In the genomic region with DNA sequence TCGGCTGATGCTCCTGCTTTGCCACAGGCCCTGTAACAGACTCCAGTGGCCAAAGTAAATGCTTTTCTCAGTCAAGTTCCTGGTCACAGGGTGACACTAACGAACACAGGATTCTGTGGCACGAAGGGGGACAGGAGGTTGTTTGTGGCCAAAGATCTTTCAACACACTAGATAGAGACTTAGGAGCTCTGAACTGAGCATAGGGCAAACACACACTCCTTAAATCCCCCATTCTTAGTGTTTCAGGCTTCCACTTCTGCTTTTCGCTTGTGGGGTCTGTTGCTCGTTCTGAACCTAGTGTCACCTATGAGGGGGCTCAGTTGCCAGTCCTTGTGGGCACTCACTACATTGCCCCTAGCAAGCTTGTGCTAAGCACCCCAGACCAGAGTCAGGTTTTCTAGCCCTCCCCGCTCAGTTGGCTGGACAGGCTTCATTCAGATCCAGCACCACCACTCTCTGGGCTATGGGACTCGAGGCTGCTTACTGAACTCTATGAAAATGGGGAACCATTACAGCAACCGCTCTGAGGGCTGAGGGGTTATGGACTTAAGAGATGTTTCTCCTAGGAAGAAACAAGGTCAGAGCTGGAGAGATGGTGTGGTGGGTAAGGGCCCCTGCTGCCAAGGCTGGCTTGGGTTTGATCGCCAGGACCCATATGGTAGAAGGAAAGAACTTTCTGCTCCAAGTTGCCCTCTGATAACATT, we compare ENCODE assay signal across 8 mouse cellular contexts. TPM values are rescaled to one million over a fixed set of nuclear protein-coding genes. Genes with fewer than 3 reads are reported as not detected.
DNase-seq lines count a peak whose midpoint lies in the region; ATAC-seq and TF ChIP-seq lines count a peak whose summit lies in the region.
"Had no signal": no experiment of that assay in that cellular context is flagged by ENCODE, and none has a peak within 500 bp of the region (broad histone marks: within the 10 kb centered on the region; RNA-seq: fewer than 3 reads in every experiment).

No protein-coding gene starts in this region.

- no peak for TF ChIP-seq RAD21 in MEL (IDR thresholded peaks at IDR 0.05; ENCODE audit: low read depth, low read length)

- H3K79me2 ChIP-seq in MEL (ENCODE audit: control insufficient read depth, insufficient read depth, low read length, poor library complexity) = peaks cover 95% of the 10 kb centered on the region

- 63% methylated on average over 9 of the region's 9 CpGs for WGBS in liver, embryonic 11.5 days

- intact Hi-C loops in left cerebral cortex, postnatal 4 days (cut with DNase I) = no loop called here
- intact Hi-C loops in gastrocnemius, postnatal 14 days (cut with DNase I; ENCODE audit: low total_unique reads) = no loop called here

- no peak for TF ChIP-seq POLR2A in MEL (IDR thresholded peaks at IDR 0.05; ENCODE audit: control insufficient read depth in 1 of 2, insufficient read depth in 1 of 2, low read depth in 1 of 2, low read length in 2 of 2, poor library complexity in 1 of 2)

- H3K27me3 ChIP-seq in liver, embryonic 11.5 days (replicated peaks; ENCODE audit: control insufficient read depth, insufficient read depth, low read length) = no peaks in the 10 kb centered on the region
- no peaks in the 10 kb centered on the region for H3K27me3 ChIP-seq in MEL (ENCODE audit: control insufficient read depth in 1 of 2, insufficient read depth in 2 of 2, low read length in 2 of 2)

- no peak for TF ChIP-seq EP300 in MEL (IDR thresholded peaks at IDR 0.05; ENCODE audit: low read depth in 1 of 2, low read length in 2 of 2)

- H3K4me3 ChIP-seq in liver, embryonic 11.5 days (ENCODE audit: low read depth, low read length) = no peak overlapping the region
- H3K4me3 ChIP-seq in MEL (ENCODE audit: control insufficient read depth in 1 of 2, insufficient read depth in 1 of 2, low read depth in 2 of 2, low read length in 2 of 2) = no peak overlapping the region; a peak in 1 of 4 replicates

- TF ChIP-seq CTCF in MEL (IDR thresholded peaks at IDR 0.05 in 2 of 3, conservative IDR thresholded peaks at IDR 0.05 in 1 of 3; ENCODE audit: control insufficient read depth in 1 of 3, insufficient read depth in 1 of 3, low read depth in 2 of 3, low read length in 3 of 3, poor library complexity in 1 of 3, severe bottlenecking in 1 of 3) = no peak

- no peaks in the 10 kb centered on the region for H3K9me3 ChIP-seq in liver, embryonic 11.5 days (ENCODE audit: control insufficient read depth, low read length)
- no peaks in the 10 kb centered on the region for H3K9me3 ChIP-seq in MEL (replicated peaks; ENCODE audit: insufficient read depth, low read length)

- ATAC-seq in liver, embryonic 11.5 days (replicated peaks; ENCODE audit: low FRiP score) = no peak
- peak; percentile 59 for ATAC-seq in granulocyte monocyte progenitor cell, adult 5-6 weeks (replicated peaks; ENCODE audit: poor library complexity, severe bottlenecking)
- ATAC-seq in megakaryocyte-erythroid progenitor cell, adult 5-6 weeks (replicated peaks; ENCODE audit: low FRiP score, low TSS enrichment, poor library complexity, severe bottlenecking) = peak; percentile 36

- H3K4me1 ChIP-seq in liver, embryonic 11.5 days (replicated peaks; ENCODE audit: control insufficient read depth, insufficient read depth, low read length) = peaks cover 56% of the 10 kb centered on the region
- peaks cover 30 to 52% of the 10 kb centered on the region in 2 experiments for H3K4me1 ChIP-seq in MEL (ENCODE audit: control insufficient read depth in 1 of 2, insufficient read depth in 2 of 2, low read length in 2 of 2)

- DNase-seq in liver, embryonic 11.5 days (ENCODE audit: low spot score) = no peak
- DNase-seq in liver (no peak), MEL (ENCODE audit: low read depth, low spot score) (peak; percentile 56)
- no peak for DNase-seq in left cerebral cortex, postnatal 4 days
- no peak for DNase-seq in gastrocnemius, postnatal 14 days
- DNase-seq: kidney, adult 18-20 months had no signal

- H3K27ac ChIP-seq in liver, embryonic 11.5 days (ENCODE audit: low read depth, low read length) = peak overlapping the region; percentile 75
- H3K27ac ChIP-seq in MEL (ENCODE audit: control insufficient read depth, low read depth, low read length) = peak overlapping the region; percentile 85

- H3K36me3 ChIP-seq in liver, embryonic 11.5 days (ENCODE audit: control insufficient read depth, insufficient read depth, low read length) = peaks cover 3% of the 10 kb centered on the region
- peaks cover 5 to 61% of the 10 kb centered on the region in 2 experiments; a peak in 3 of 4 replicates for H3K36me3 ChIP-seq in MEL (ENCODE audit: control insufficient read depth in 1 of 2, insufficient read depth in 2 of 2, low read length in 2 of 2)

- H3K9ac ChIP-seq in liver, embryonic 11.5 days (ENCODE audit: low read depth, low read length) = peak overlapping the region; percentile 43; the same call in 1 of the 2 replicates
- H3K9ac ChIP-seq in MEL (ENCODE audit: control insufficient read depth, low read depth, low read length, poor library complexity, severe bottlenecking) = peak overlapping the region; percentile 31

- peak overlapping the region; percentile 56 for H3K4me2 ChIP-seq in liver, embryonic 11.5 days

TF ChIP-seq in MEL, 35 proteins besides CTCF, POLR2A, EP300 and RAD21:
- TF ChIP-seq ZMIZ1 (IDR thresholded peaks at IDR 0.05; ENCODE audit: low read depth, low read length) (no peak), CHD1 (IDR thresholded peaks at IDR 0.05; ENCODE audit: low read depth, low read length) (0 out of 2 replicates have a peak, but pooled peaks have one; percentile 9), ZNF384 (IDR thresholded peaks at IDR 0.05; ENCODE audit: low read depth, low read length) (no peak), NELFE (IDR thresholded peaks at IDR 0.05; ENCODE audit: low read depth, low read length) (no peak), MXI1 (IDR thresholded peaks at IDR 0.05; ENCODE audit: low read depth, low read length) (no peak), MYC (IDR thresholded peaks at IDR 0.05; ENCODE audit: low read depth, low read length) (no peak), TBP (IDR thresholded peaks at IDR 0.05; ENCODE audit: low read depth, low read length) (no peak), MYB (IDR thresholded peaks at IDR 0.05; ENCODE audit: low read depth, low read length) (no peak)

RNA-seq across cellular contexts. Expression of a gene that starts 16.6 kb away (rescaled TPM):
- polyA plus RNA-seq in liver, embryonic 11.5 days (2014; fragmentation: Nextera tagmentation; extraction: Ambion mirVana) = 144 and 156 TPM in 2 replicates
- total RNA-seq in MEL (2012; rRNA removed) = 191 and 213 TPM in 2 replicates
- 100 to 1,000 TPM; 290 to 643 TPM for polyA plus RNA-seq in MEL (2012; ENCODE audit: insufficient read depth in 1 of 2, insufficient read length in 2 of 2, low read depth in 1 of 2, low replicate concordance in 2 of 2, missing spikeins in 1 of 2)
- total RNA-seq in granulocyte monocyte progenitor cell, adult 5-6 weeks (2014; fragmentation: Nextera tagmentation) = 181 and 224 TPM in 2 replicates
- total RNA-seq in granulocyte monocyte progenitor cell, adult 5-6 weeks (2017) = 223 and 286 TPM in 2 replicates
- 187 and 249 TPM in 2 replicates for total RNA-seq in megakaryocyte-erythroid progenitor cell, adult 5-6 weeks (2014; fragmentation: Nextera tagmentation)
- total RNA-seq in megakaryocyte-erythroid progenitor cell, adult 5-6 weeks (2017) = 228 and 238 TPM in 2 replicates
- total RNA-seq in left cerebral cortex, postnatal 4 days (2021) = 10 to 100 TPM; 80.8 to 85.6 TPM
- total RNA-seq in gastrocnemius, postnatal 14 days (2021) = 10 to 100 TPM; 18.4 to 29.1 TPM

RNA-seq across cellular contexts. Expression of a gene that starts 39.7 kb away (rescaled TPM):
- polyA plus RNA-seq in liver, embryonic 11.5 days (2014; fragmentation: Nextera tagmentation; extraction: Ambion mirVana) = 104 and 116 TPM in 2 replicates
- 126 and 128 TPM in 2 replicates for total RNA-seq in MEL (2012; rRNA removed)
- 100 to 1,000 TPM in 1 of 2 experiments, not detected in 1; 110 TPM for polyA plus RNA-seq in MEL (2012; ENCODE audit: insufficient read depth in 1 of 2, insufficient read length in 2 of 2, low read depth in 1 of 2, low replicate concordance in 2 of 2, missing spikeins in 1 of 2)
- 97.6 and 127 TPM in 2 replicates for total RNA-seq in granulocyte monocyte progenitor cell, adult 5-6 weeks (2014; fragmentation: Nextera tagmentation)
- 170 and 172 TPM in 2 replicates for total RNA-seq in granulocyte monocyte progenitor cell, adult 5-6 weeks (2017)
- total RNA-seq in megakaryocyte-erythroid progenitor cell, adult 5-6 weeks (2014; fragmentation: Nextera tagmentation) = 89.8 and 97.2 TPM in 2 replicates
- 150 and 178 TPM in 2 replicates for total RNA-seq in megakaryocyte-erythroid progenitor cell, adult 5-6 weeks (2017)
- 10 to 100 TPM; 36.1 to 43.9 TPM for total RNA-seq in left cerebral cortex, postnatal 4 days (2021)
- 10 to 100 TPM; 36.8 to 39.3 TPM for total RNA-seq in gastrocnemius, postnatal 14 days (2021)
